Mouse (Mus musculus) ES-E14 (cell line): ENCODE measurements at regions not wholly inside any gene's neighbourhood (a gene's known extent, or its start where the extent isn't known, plus 50 kb on each side); places are given as distances from the start of the nearest gene placed in this dataset.

Experiments
- DNase-seq: peaks from one replicate; pipeline ENCODE4 v3.0.0-alpha.2; 2013; ENCODE audit warnings: low read depth, low spot score
- H3K27ac ChIP-seq: 2 replicates; pipeline ENCODE4 v1.5.1; 2012; ENCODE audit warnings: low read depth, mild to moderate bottlenecking, low read length, moderate library complexity, mixed read lengths; ENCODE audit not compliant: poor library complexity, insufficient read depth, severe bottlenecking
- H3K36me3 ChIP-seq: 2 replicates; pipeline ENCODE4 v1.6.1; 2012; ENCODE audit warnings: mild to moderate bottlenecking, low read length, moderate library complexity, mixed read lengths; ENCODE audit not compliant: control insufficient read depth, poor library complexity, insufficient read depth, severe bottlenecking
- H3K4me1 ChIP-seq, 2 experiments: fragments of 150-350 bp in 1 of 2; sonication (generic) in 1 of 2; 2 replicates each; pipeline ENCODE4 v1.6.1; 2012; ENCODE audit warnings: low read length in 2 of 2, mild to moderate bottlenecking in 1 of 2, mixed read lengths in 1 of 2; ENCODE audit not compliant: control insufficient read depth in 2 of 2, insufficient read depth in 2 of 2, poor library complexity in 1 of 2
- H3K4me3 ChIP-seq, 2 experiments: fragments of 150-350 bp in 1 of 2; sonication (generic) in 1 of 2; 2 replicates each; pipeline ENCODE4 v1.5.1; 2012; ENCODE audit warnings: low read length in 2 of 2, low read depth in 1 of 2, mild to moderate bottlenecking in 1 of 2, mixed read lengths in 1 of 2; ENCODE audit not compliant: insufficient read depth in 1 of 2, poor library complexity in 1 of 2, severe bottlenecking in 1 of 2
- H3K9ac ChIP-seq: 2 replicates; pipeline ENCODE4 v1.6.1; 2012; ENCODE audit warnings: low read depth, mild to moderate bottlenecking, low read length, mixed read lengths; ENCODE audit not compliant: poor library complexity, insufficient read depth, severe bottlenecking
- H3K9me3 ChIP-seq: fragments of 150-350 bp; sonication (generic); 2 replicates; pipeline ENCODE4 v1.6.1; 2012; ENCODE audit warnings: low read depth, mild to moderate bottlenecking, low read length; ENCODE audit not compliant: control insufficient read depth, insufficient read depth
- CHD2 ChIP-seq: IDR thresholded peaks from 2 replicates; pipeline ENCODE4 v1.6.1; 2014; ENCODE audit warnings: mild to moderate bottlenecking, low read depth, low read length, inconsistent platforms
- HCFC1 ChIP-seq: IDR thresholded peaks from 2 replicates; pipeline ENCODE4 v1.6.1; 2012; ENCODE audit warnings: low read length, inconsistent platforms, borderline replicate concordance; ENCODE audit not compliant: insufficient read depth
- MAFK ChIP-seq: IDR thresholded peaks from 2 replicates; pipeline ENCODE4 v1.6.1; 2014; ENCODE audit warnings: mild to moderate bottlenecking, low read depth, low read length, inconsistent platforms; ENCODE audit not compliant: insufficient read depth
- ZC3H11A ChIP-seq: IDR thresholded peaks from 2 replicates; pipeline ENCODE4 v1.6.1; 2012; ENCODE audit warnings: low read depth, mild to moderate bottlenecking, inconsistent platforms, low read length, borderline replicate concordance
- ZNF384 ChIP-seq: IDR thresholded peaks from 2 replicates; pipeline ENCODE4 v1.6.1; 2012; ENCODE audit warnings: low read depth, low read length, inconsistent platforms
- in situ Hi-C, 2 experiments: fragments of 600-800 bp; cut with MboI; formaldehyde crosslinking; loops; one replicate each; pipeline ENCODE4 v1.15.1; 2025; ENCODE audit warnings: low sequenced_read_pairs in 2 of 2, inconsistent platforms in 1 of 2; ENCODE audit not compliant: unreplicated experiment in 2 of 2

DNA sequence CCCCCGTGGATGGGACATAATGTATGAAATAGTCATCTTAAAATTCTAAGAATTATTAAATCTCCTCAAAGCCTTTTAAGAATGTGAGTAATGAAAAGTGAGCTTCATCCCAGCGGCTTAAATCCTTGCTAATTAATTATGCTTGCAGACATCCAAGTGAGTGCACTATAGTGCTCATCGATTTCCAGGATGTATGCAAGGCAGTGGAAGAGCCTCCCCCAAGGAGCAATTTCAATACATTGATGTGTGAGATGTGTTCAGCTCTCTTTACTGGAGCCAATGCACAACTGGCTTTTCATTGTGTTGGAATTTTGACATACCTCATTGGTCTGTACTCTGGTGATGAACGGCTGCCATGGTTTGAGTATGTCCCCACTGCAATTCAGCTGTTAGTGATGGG, 231.6 kb downstream of the Med10 start:
- Histone ChIP-seq H3K9ac (no peak overlapping the region), H3K4me1 (no peaks in the 10 kb centered on the region), H3K36me3 (no peaks in the 10 kb centered on the region), H3K9me3 (no peaks in the 10 kb centered on the region), H3K4me3 (no peak overlapping the region), H3K27ac (no peak overlapping the region)
- DNase-seq: no peak
- in situ Hi-C loops: no loop called here
- TF ChIP-seq ZC3H11A (no peak), ZNF384 (no peak), HCFC1 (no peak), CHD2 (no peak), MAFK (no peak)

DNA sequence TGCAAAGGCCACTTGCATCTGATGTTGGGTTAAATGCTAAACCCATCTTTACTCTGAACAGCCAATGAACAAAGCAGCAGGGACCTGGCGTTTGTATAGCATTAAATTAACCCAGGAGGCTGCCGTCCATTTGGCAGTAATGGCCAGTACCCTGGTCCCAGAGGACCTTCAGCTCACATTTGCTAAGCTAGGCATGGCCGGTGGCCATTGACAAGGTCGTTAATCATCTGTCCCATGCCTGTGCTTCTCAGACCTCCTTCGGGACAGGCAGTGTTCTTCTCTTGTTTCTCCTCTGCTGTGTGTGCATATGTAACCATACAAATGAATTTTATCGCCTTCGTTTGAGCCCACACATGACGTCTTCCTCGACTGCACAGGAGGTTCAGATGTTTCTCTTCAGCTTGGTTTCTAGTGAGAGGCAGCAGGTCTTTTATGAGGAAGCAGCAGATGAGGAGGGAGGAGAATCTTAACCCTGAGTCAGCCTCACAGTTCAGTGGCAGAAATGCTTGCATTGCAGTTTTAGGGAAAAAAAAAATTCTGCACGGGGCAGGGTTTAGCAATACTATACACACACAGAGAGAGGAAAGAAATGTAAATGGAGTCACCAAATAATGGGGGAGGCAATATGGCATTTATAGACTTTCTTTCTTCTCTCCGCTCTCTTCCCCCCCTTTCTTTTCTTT, 235.9 kb downstream of the Med10 start:
- Histone ChIP-seq H3K27ac (no peak overlapping the region), H3K36me3 (no peaks in the 10 kb centered on the region), H3K9me3 (no peaks in the 10 kb centered on the region), H3K4me3 (no peak overlapping the region), H3K4me1 (no peaks in the 10 kb centered on the region), H3K9ac (no peak overlapping the region)
- no peak for TF ChIP-seq ZC3H11A
- TF ChIP-seq ZNF384: no peak
- no peak for TF ChIP-seq MAFK
- no peak for TF ChIP-seq HCFC1
- in situ Hi-C loops: no loop called here
- no peak for DNase-seq

DNA sequence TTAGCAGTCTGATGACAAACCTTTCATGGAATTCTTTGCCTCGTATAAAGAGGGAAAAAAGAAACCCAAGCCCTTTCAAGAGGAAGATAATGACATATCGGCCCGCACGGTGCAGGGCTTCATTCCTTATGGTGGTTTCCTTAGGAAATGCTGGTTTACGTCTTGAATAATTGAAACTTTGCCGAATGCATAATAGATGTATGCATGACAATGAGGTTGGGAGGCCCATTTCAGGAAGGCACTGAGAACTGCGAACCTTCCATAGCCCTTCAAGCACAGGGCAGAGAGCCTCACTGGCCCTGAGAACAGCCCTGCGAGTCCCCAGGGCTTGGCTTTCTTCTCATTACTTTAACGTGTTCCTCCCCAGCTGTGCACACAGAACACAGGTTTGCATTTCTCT, 255.7 kb downstream of the Med10 start:
- TF ChIP-seq ZC3H11A (no peak), MAFK (no peak), ZNF384 (no peak), HCFC1 (no peak), CHD2 (no peak)

DNA sequence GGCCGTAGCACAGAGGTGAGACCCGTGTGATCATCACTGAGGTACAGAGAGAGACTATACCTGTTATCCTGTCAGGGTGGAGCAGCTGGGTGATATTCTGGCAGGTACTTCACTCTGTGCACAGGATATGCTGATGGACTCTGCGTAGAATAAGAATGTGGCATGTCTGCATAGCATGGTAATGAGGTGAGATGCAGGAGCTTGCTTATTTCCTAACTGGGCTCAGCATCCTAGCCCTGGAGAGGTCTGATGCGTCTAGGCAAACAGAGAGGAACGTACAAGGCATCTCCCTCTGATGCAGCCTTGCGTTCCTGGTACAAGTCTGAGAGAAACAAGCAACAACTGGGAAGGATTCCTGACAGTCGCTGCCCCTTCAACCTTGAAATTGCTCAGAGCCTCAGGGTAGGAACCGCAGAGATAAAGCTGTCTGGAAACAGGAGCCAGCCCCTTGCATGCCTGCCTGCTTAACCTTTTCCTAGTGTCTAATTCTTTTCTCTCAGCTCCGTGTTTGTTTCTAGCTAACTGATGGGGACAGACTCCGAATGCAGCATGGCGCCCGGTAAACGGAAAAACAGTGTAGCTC, 259.3 kb downstream of the Med10 start:
- H3K36me3 ChIP-seq: no peaks in the 10 kb centered on the region
- H3K4me1 ChIP-seq: no peaks in the 10 kb centered on the region
- no peak overlapping the region for H3K27ac ChIP-seq
- H3K9ac ChIP-seq: no peak overlapping the region
- no peak overlapping the region for H3K4me3 ChIP-seq
- no peaks in the 10 kb centered on the region for H3K9me3 ChIP-seq
- no peak for DNase-seq
- no peak for TF ChIP-seq CHD2
- TF ChIP-seq MAFK: no peak
- no peak for TF ChIP-seq ZC3H11A
- no peak for TF ChIP-seq HCFC1
- TF ChIP-seq ZNF384: no peak
- in situ Hi-C loops: no loop called here

More for the DNA sequence above, 255.7 kb downstream of the Med10 start:
- Histone ChIP-seq H3K4me1 (no peaks in the 10 kb centered on the region), H3K36me3 (no peaks in the 10 kb centered on the region), H3K27ac (no peak overlapping the region), H3K9me3 (no peaks in the 10 kb centered on the region), H3K9ac (no peak overlapping the region), H3K4me3 (no peak overlapping the region)
- in situ Hi-C loops: no loop called here
- no peak for DNase-seq
